Comparison of ENCODE assay signal across 9 mouse cellular contexts in genomic region chr8:47994618-47995274, GRCm38 (mm10). TPM values are rescaled to one million over a fixed set of nuclear protein-coding genes. Genes with fewer than 3 reads are reported as not detected.
DNase-seq lines count a peak whose midpoint lies in the region; ATAC-seq and TF ChIP-seq lines count a peak whose summit lies in the region.
"Had no signal": no experiment of that assay in that cellular context is flagged by ENCODE, and none has a peak within 500 bp of the region (broad histone marks: within the 10 kb centered on the region; RNA-seq: fewer than 3 reads in every experiment).

No protein-coding gene starts in this region.

- ATAC-seq in kidney, embryonic 14.5 days (ENCODE audit: low FRiP score, low TSS enrichment) = no peak
- ATAC-seq in heart, embryonic 14.5 days (ENCODE audit: insufficient number of reproducible peaks, insufficient read depth, low FRiP score, low read depth) = no peak; the same call in 1 of the 2 replicates
- no peak for ATAC-seq in limb, embryonic 15.5 days (ENCODE audit: insufficient number of reproducible peaks, low FRiP score, low TSS enrichment, low read depth)
- no peak for ATAC-seq in activated CD4-positive, CD25-positive, alpha-beta regulatory T cell, adult 4 months
- no peak for ATAC-seq in megakaryocyte, adult 5-6 weeks (ENCODE audit: poor library complexity, severe bottlenecking)

- H3K27ac ChIP-seq in kidney, embryonic 14.5 days (ENCODE audit: low read depth, low read length) = no peak overlapping the region
- peak overlapping the region; percentile 57 to 69 for H3K27ac ChIP-seq in heart, embryonic 14.5 days (replicated peaks in 1 of 2; ENCODE audit: control insufficient read depth in 1 of 2, insufficient read depth in 1 of 2, low read depth in 2 of 2, low read length in 2 of 2)
- H3K27ac ChIP-seq in limb, embryonic 15.5 days = no peak overlapping the region
- no peak overlapping the region; the same call in 1 of the 2 replicates for H3K27ac ChIP-seq in testis, adult 2 months (ENCODE audit: control insufficient read depth, insufficient read depth, low read depth, low read length)

- H3K4me3 ChIP-seq in kidney, embryonic 14.5 days (ENCODE audit: low read length) = no peak overlapping the region
- H3K4me3 ChIP-seq in heart, embryonic 14.5 days (ENCODE audit: control insufficient read depth in 1 of 2, insufficient read depth in 1 of 2, low read depth in 1 of 2, low read length in 2 of 2) = peak overlapping the region; percentile 27 to 34
- H3K4me3 ChIP-seq in limb, embryonic 15.5 days = no peak overlapping the region; the same call in 1 of the 2 replicates
- H3K4me3 ChIP-seq in testis, adult 2 months (ENCODE audit: control insufficient read depth, low read depth, low read length) = peak overlapping the region; percentile 31

- peaks cover 10% of the 10 kb centered on the region for H3K4me1 ChIP-seq in kidney, embryonic 14.5 days (ENCODE audit: control insufficient read depth, insufficient read depth, low read length)
- H3K4me1 ChIP-seq in heart, embryonic 14.5 days (ENCODE audit: control insufficient read depth in 2 of 2, insufficient read depth in 2 of 2, low read length in 2 of 2) = peaks cover 14 to 20% of the 10 kb centered on the region in 2 experiments
- H3K4me1 ChIP-seq in limb, embryonic 15.5 days = peaks cover 16% of the 10 kb centered on the region
- peaks cover 7% of the 10 kb centered on the region for H3K4me1 ChIP-seq in testis, adult 2 months (ENCODE audit: control insufficient read depth, insufficient read depth, low read length)

- no peaks in the 10 kb centered on the region for H3K9me3 ChIP-seq in kidney, embryonic 14.5 days (ENCODE audit: control insufficient read depth, low read length)
- no peaks in the 10 kb centered on the region for H3K9me3 ChIP-seq in heart, embryonic 14.5 days (ENCODE audit: control insufficient read depth, low read length)
- no peaks in the 10 kb centered on the region for H3K9me3 ChIP-seq in limb, embryonic 15.5 days

- DNase-seq in kidney, adult 11 months = peak; percentile 63
- DNase-seq in urinary bladder, postnatal 25 days (ENCODE audit: low spot score) = no peak
- DNase-seq: cerebellum, postnatal 10 days had no signal

- no peak overlapping the region for H3K9ac ChIP-seq in kidney, embryonic 14.5 days (ENCODE audit: low read depth, low read length)
- H3K9ac ChIP-seq in heart, embryonic 14.5 days (ENCODE audit: low read length) = peak overlapping the region; percentile 47
- no peak overlapping the region for H3K9ac ChIP-seq in limb, embryonic 15.5 days

- no peak for TF ChIP-seq CTCF in testis, adult 2 months (IDR thresholded peaks at IDR 0.05; ENCODE audit: control insufficient read depth, insufficient read depth, insufficient replicate concordance, low read depth, low read length)

- no peak overlapping the region for H3K4me2 ChIP-seq in kidney, embryonic 14.5 days (replicated peaks; ENCODE audit: low read depth, low read length)
- peak overlapping the region; percentile 66 for H3K4me2 ChIP-seq in heart, embryonic 14.5 days (ENCODE audit: low read length)
- H3K4me2 ChIP-seq in limb, embryonic 15.5 days = peak overlapping the region; percentile 24; the same call in 1 of the 2 replicates

- H3K27me3 ChIP-seq in kidney, embryonic 14.5 days (ENCODE audit: control insufficient read depth, insufficient read depth, low read length) = no peaks in the 10 kb centered on the region
- no peaks in the 10 kb centered on the region for H3K27me3 ChIP-seq in heart, embryonic 14.5 days (ENCODE audit: control insufficient read depth, insufficient read depth, low read length)
- no peaks in the 10 kb centered on the region for H3K27me3 ChIP-seq in limb, embryonic 15.5 days
- no peaks in the 10 kb centered on the region for H3K27me3 ChIP-seq in testis, adult 2 months (ENCODE audit: control insufficient read depth, insufficient read depth, low read length)

- no peaks in the 10 kb centered on the region for H3K36me3 ChIP-seq in kidney, embryonic 14.5 days (ENCODE audit: control insufficient read depth, insufficient read depth, low read length)
- no peaks in the 10 kb centered on the region for H3K36me3 ChIP-seq in heart, embryonic 14.5 days (ENCODE audit: control insufficient read depth, insufficient read depth, low read length)
- no peaks in the 10 kb centered on the region for H3K36me3 ChIP-seq in limb, embryonic 15.5 days
- no peaks in the 10 kb centered on the region for H3K36me3 ChIP-seq in testis, adult 2 months (ENCODE audit: control insufficient read depth, insufficient read depth, low read length)

- WGBS in kidney, embryonic 14.5 days = 59% methylated on average over 25 of the region's 25 CpGs
- 24% methylated on average over 25 of the region's 25 CpGs for WGBS in heart, embryonic 14.5 days
- 53% methylated on average over 25 of the region's 25 CpGs for WGBS in limb, embryonic 15.5 days

- TF ChIP-seq POLR2A in testis, adult 2 months (IDR thresholded peaks at IDR 0.05; ENCODE audit: control insufficient read depth, low read depth, low read length) = no peak

RNA-seq across cellular contexts. Expression of gene Wwc2, which starts 4.0 kb away (rescaled TPM):
- polyA plus RNA-seq in kidney, embryonic 14.5 days (2014; fragmentation: Nextera tagmentation; extraction: Ambion mirVana) = 14.5 and 18.5 TPM in 2 replicates
- polyA plus RNA-seq in heart, embryonic 14.5 days (2014; fragmentation: Nextera tagmentation; extraction: Ambion mirVana) = 13.5 and 14.7 TPM in 2 replicates
- polyA plus RNA-seq in limb, embryonic 15.5 days (2015; fragmentation: Nextera tagmentation; extraction: Ambion mirVana) = 9.4 and 11.9 TPM in 2 replicates
- polyA plus RNA-seq in testis, adult 2 months (2012; rRNA removed) = 18.6 and 19.6 TPM in 2 replicates
- under 1 TPM; 0.09 to 0.32 TPM for polyA plus RNA-seq in activated CD4-positive, CD25-positive, alpha-beta regulatory T cell, adult 4 months (2017; shearing (Covaris generic))
- total RNA-seq in megakaryocyte, adult 5-6 weeks (2015) = 2.0 and 2.1 TPM in 2 replicates
- total RNA-seq in megakaryocyte, adult 5-6 weeks (2017) = 2.3 and 2.6 TPM in 2 replicates

Comparison
In these comparisons a context has a peak if more than half of its experiments do, and no peak if none do; other contexts are left out.
1. H3K27ac ChIP-seq: peak in heart, embryonic 14.5 days (2 of 2); none in kidney, embryonic 14.5 days (single experiment), limb, embryonic 15.5 days (single experiment) and testis, adult 2 months (single experiment).
2. H3K4me3 ChIP-seq: peak in heart, embryonic 14.5 days (2 of 2) and testis, adult 2 months (single experiment); none in kidney, embryonic 14.5 days (single experiment) and limb, embryonic 15.5 days (single experiment).